Mouse (Mus musculus) forebrain, embryonic 13.5 days (tissue): ENCODE measurements around the gene Cnn3. TPM values are rescaled to one million over a fixed set of nuclear protein-coding genes. Genes with fewer than 3 reads are reported as not detected.

Experiments used
- ATAC-seq: fragments of 200-750 bp; cut with Nextera tagmentation; 2 replicates; pipeline ENCODE4 v1.8.0; 2017
- H3K27ac ChIP-seq: fragments of 300-500 bp; sonication (generic); 2 replicates; pipeline ENCODE4 v1.5.1; 2015; ENCODE audit warnings: inconsistent platforms, mild to moderate bottlenecking, moderate library complexity
- H3K27me3 ChIP-seq: fragments of 300-500 bp; sonication (generic); 2 replicates; pipeline ENCODE4 v1.6.1; 2015; ENCODE audit warnings: mild to moderate bottlenecking, inconsistent platforms
- H3K36me3 ChIP-seq: fragments of 300-500 bp; sonication (generic); 2 replicates; pipeline ENCODE4 v1.6.1; 2015; ENCODE audit warnings: mild to moderate bottlenecking, inconsistent platforms; ENCODE audit not compliant: poor library complexity, severe bottlenecking
- H3K4me1 ChIP-seq: fragments of 300-500 bp; sonication (generic); 2 replicates; pipeline ENCODE4 v1.6.1; 2015; ENCODE audit warnings: inconsistent platforms
- H3K4me2 ChIP-seq: fragments of 300-500 bp; sonication (generic); 2 replicates; pipeline ENCODE4 v1.6.1; 2015; ENCODE audit warnings: inconsistent platforms, mild to moderate bottlenecking, moderate library complexity
- H3K4me3 ChIP-seq: fragments of 300-500 bp; sonication (generic); 2 replicates; pipeline ENCODE4 v1.5.1; 2015; ENCODE audit warnings: mild to moderate bottlenecking, inconsistent platforms
- H3K9ac ChIP-seq: fragments of 300-500 bp; sonication (generic); 2 replicates; pipeline ENCODE4 v1.6.1; 2015; ENCODE audit warnings: mild to moderate bottlenecking, inconsistent platforms
- H3K9me3 ChIP-seq: fragments of 300-500 bp; sonication (generic); replicated peaks from 2 replicates; pipeline ENCODE4 v1.6.1; 2016; ENCODE audit warnings: inconsistent platforms
- WGBS: fragments of 180-500 bp; shearing (Covaris S2); methylation state at CpG from one replicate; pipeline ENCODE4 v1.1.7; 2015; 5-methylcytosine and 5-hydroxymethylcytosine counted together
- polyA plus RNA-seq: library from polyadenylated mRNA; unstranded; fragments of >200 nt; fragmentation: Nextera tagmentation; extraction: Ambion mirVana; gene quantifications from 2 replicates; pipeline ENCODE4 v1.2.1, GENCODE M21; 2015

The Cnn3 gene
- polyA plus RNA-seq, 1 experiment from 2014 or later: 770 TPM

DNA sequence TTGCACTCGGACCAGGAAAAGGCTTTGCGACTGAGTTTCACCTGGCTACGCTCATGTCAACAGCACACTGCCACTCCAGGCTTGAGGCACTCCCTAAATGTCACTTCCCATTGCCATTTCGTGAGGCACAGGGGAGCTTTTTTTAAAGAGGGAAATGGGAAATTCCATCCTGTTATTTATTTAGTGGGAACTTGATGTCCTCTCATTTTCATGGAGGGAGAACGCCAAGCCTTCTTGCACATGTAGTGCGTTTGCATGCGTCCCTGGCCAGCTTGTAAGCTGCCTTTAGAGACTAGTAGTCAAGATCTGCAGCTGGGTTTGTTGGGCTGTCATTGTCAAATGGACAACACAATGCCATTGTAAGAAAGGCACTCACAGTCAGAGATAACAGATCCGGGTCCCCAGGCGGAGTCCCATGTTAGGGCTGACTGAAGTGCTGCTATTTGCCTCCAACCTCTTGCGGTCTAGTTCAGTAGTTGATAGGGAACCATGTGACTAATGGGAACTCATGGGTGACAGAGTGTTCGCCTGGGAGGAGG, 13.4 kb downstream of the Cnn3 start:
- no peak for ATAC-seq
- 85% methylated on average over 11 of the region's 11 CpGs for WGBS
- peaks cover 47% of the 10 kb centered on the region for H3K36me3 ChIP-seq

DNA sequence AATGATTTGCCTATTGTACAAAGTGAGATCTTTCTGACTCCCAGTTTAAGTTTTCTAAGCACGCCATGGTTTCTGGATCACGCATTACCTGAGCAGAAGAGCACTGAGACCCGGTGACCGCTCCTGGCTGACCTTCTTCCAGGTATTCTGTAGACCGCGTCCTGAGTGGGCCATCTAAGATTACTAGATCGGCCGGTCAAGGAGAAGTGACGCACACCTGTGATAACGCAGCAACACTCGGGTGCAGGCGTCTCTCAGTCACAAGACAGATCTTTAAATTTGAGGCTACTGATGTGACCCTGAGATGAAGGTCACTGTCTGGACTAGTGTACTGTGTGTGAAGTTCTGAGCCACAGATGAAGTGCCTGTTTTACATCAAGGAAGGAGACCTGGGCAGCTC, 15.2 kb downstream of the Cnn3 start:
- Histone ChIP-seq H3K27ac (no peak overlapping the region), H3K27me3 (no peaks in the 10 kb centered on the region)
- WGBS: 96% methylated on average over 12 of the region's 12 CpGs

More for the DNA sequence above, 13.4 kb downstream of the Cnn3 start:
- peaks cover 4% of the 10 kb centered on the region; the same call in 1 of the 2 replicates for H3K9me3 ChIP-seq
- peaks cover 35% of the 10 kb centered on the region for H3K4me1 ChIP-seq
- no peaks in the 10 kb centered on the region for H3K27me3 ChIP-seq
- no peak overlapping the region for H3K4me2 ChIP-seq
- H3K9ac ChIP-seq: no peak overlapping the region
- no peak overlapping the region for H3K4me3 ChIP-seq
- H3K27ac ChIP-seq: no peak overlapping the region

GRCm38 (mm10) chr3:121442288-121442687, 16.0 kb downstream of the Cnn3 start:
- peaks cover 51% of the 10 kb centered on the region for H3K36me3 ChIP-seq
- 95% methylated on average over 5 of the region's 5 CpGs for WGBS
- H3K4me1 ChIP-seq: peaks cover 24% of the 10 kb centered on the region
- peaks cover 6% of the 10 kb centered on the region; the same call in 1 of the 2 replicates for H3K9me3 ChIP-seq
- no peak overlapping the region for H3K27ac ChIP-seq
- no peak overlapping the region for H3K4me2 ChIP-seq
- H3K27me3 ChIP-seq: no peaks in the 10 kb centered on the region
- H3K9ac ChIP-seq: no peak overlapping the region
- ATAC-seq: no peak
- no peak overlapping the region for H3K4me3 ChIP-seq

More for the DNA sequence above, 15.2 kb downstream of the Cnn3 start:
- peaks cover 26% of the 10 kb centered on the region for H3K4me1 ChIP-seq
- peaks cover 6% of the 10 kb centered on the region; the same call in 1 of the 2 replicates for H3K9me3 ChIP-seq
- H3K4me3 ChIP-seq: no peak overlapping the region
- no peak for ATAC-seq
- H3K36me3 ChIP-seq: peaks cover 51% of the 10 kb centered on the region
- H3K9ac ChIP-seq: no peak overlapping the region
- H3K4me2 ChIP-seq: no peak overlapping the region

DNA sequence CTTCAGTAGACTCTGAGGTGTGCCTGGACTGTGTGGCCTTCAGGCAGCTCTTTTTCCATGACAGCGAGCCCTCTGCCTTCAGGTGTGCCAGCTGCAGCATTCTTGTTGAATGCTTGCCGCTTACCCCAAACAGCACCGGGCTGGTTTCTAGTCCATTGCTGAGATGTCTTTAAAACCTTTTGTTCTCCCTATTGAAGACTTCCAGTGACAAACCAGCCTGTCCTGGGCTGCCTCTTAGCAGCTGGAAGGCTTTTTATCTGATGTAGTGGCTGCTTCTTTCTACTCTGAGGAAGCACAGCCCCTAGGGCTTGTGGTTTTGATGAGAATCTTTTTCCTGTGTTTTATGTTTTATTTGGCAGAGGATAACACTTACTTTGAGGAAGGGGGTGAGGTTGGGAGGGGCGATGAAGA, 17.6 kb downstream of the Cnn3 start:
- Histone ChIP-seq H3K36me3 (peaks cover 43% of the 10 kb centered on the region), H3K9ac (no peak overlapping the region), H3K27me3 (no peaks in the 10 kb centered on the region), H3K4me3 (no peak overlapping the region), H3K27ac (no peak overlapping the region), H3K4me2 (no peak overlapping the region), H3K4me1 (peaks cover 30% of the 10 kb centered on the region), H3K9me3 (peaks cover 6% of the 10 kb centered on the region; the same call in 1 of the 2 replicates)
- WGBS: 90% methylated on average over 4 of the region's 4 CpGs
- no peak for ATAC-seq

DNA sequence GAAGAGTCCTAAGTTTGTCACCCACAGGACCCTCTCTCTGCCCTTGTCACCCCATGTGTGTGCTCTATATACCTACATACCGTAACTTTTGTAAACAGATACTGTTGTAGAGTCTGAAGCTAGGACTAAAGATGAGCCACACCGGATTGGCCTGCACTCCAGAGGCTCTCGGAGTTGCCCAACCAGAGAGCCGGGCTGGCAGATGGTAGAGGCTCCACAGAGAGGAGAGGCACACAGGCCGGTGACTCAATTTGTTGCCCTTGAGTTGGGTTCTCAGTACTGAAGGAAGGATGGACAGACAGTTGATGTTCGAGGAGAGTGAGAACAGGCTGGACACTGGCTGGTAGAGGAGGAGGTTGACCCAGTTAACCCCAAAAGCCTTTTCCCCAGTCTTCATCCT, 18.1 kb downstream of the Cnn3 start:
- no peak overlapping the region for H3K9ac ChIP-seq
- H3K27ac ChIP-seq: no peak overlapping the region
- peaks cover 6% of the 10 kb centered on the region; the same call in 1 of the 2 replicates for H3K9me3 ChIP-seq
- H3K4me3 ChIP-seq: no peak overlapping the region
- WGBS: 98% methylated on average over 6 of the region's 6 CpGs
- ATAC-seq: no peak
- H3K4me2 ChIP-seq: no peak overlapping the region
- no peaks in the 10 kb centered on the region for H3K27me3 ChIP-seq
- H3K4me1 ChIP-seq: peaks cover 28% of the 10 kb centered on the region
- peaks cover 40% of the 10 kb centered on the region for H3K36me3 ChIP-seq

- peaks cover 34% of the 10 kb centered on the region for H3K4me1 ChIP-seq
Observed at GRCm38 (mm10) chr3:121446454-121446853, 20.2 kb downstream of the Cnn3 start.

DNA sequence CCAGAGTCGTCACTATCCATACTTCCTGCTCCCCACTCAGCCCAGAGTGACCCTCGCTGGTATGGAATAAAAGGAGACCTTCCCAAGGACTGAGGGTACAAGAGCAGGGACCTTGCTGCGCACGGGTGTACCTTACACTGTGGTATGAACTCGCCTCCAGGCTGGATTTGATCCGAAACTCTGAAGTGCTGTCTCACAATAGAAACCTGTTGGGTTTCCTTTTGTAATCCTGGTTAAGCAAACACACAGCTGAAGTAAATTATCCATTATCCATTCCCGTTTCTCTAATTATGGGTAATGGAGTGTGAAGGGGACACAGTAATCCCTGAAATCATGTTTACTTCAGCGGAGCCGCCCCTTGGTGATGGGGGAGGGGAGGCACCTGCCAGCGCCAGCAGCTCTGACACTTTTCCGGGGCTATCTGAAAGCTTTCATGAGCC, 21.8 kb downstream of the Cnn3 start:
- peak; percentile 44 for ATAC-seq
- H3K27me3 ChIP-seq: no peaks in the 10 kb centered on the region
- 0 out of 2 replicates have a peak overlapping the region, but pooled peaks have one; percentile 20 for H3K27ac ChIP-seq
- peaks cover 36% of the 10 kb centered on the region for H3K4me1 ChIP-seq
- H3K36me3 ChIP-seq: peaks cover 49% of the 10 kb centered on the region
- H3K4me3 ChIP-seq: no peak overlapping the region
- H3K9me3 ChIP-seq: peaks cover 6% of the 10 kb centered on the region; the same call in 1 of the 2 replicates
- H3K4me2 ChIP-seq: peak overlapping the region; percentile 23
- WGBS: 4% methylated on average over 11 of the region's 11 CpGs
- no peak overlapping the region for H3K9ac ChIP-seq

More at GRCm38 (mm10) chr3:121446454-121446853, 20.2 kb downstream of the Cnn3 start:
- H3K9ac ChIP-seq: no peak overlapping the region
- no peaks in the 10 kb centered on the region for H3K27me3 ChIP-seq
- no peak overlapping the region for H3K4me2 ChIP-seq
- H3K27ac ChIP-seq: no peak overlapping the region
- ATAC-seq: no peak
- WGBS: 75% methylated on average over 8 of the region's 8 CpGs
- H3K9me3 ChIP-seq: peaks cover 6% of the 10 kb centered on the region; the same call in 1 of the 2 replicates
- peaks cover 49% of the 10 kb centered on the region for H3K36me3 ChIP-seq
- no peak overlapping the region for H3K4me3 ChIP-seq

GRCm38 (mm10) chr3:121448606-121449005, 22.3 kb downstream of the Cnn3 start:
- Histone ChIP-seq H3K36me3 (peaks cover 46% of the 10 kb centered on the region), H3K27ac (0 out of 2 replicates have a peak overlapping the region, but pooled peaks have one; percentile 4), H3K4me3 (no peak overlapping the region), H3K27me3 (no peaks in the 10 kb centered on the region), H3K4me2 (peak overlapping the region; percentile 23), H3K9me3 (peaks cover 6% of the 10 kb centered on the region; the same call in 1 of the 2 replicates), H3K4me1 (peaks cover 36% of the 10 kb centered on the region), H3K9ac (no peak overlapping the region)
- ATAC-seq: peak; percentile 34; the same call in 1 of the 2 replicates
- 45% methylated on average over 8 of the region's 8 CpGs for WGBS

DNA sequence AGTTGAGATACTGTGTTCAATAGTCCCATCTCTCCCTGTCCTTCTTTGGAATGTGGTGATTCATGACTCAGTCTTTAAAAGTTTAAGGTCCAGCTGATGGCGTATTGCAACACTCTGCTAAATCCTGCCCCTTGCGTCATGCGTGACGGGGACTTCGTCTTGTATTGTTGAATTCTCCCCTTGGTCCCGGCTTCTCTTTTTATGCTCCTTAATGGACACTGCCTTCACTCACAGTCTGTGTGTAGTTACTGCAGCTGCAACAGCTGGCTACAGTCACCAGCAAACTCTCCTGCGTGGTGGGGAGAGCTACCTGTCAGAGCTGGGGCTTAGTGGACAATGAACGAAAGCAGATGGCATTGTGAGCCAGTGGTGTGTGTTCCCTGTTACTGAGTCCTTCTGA, 23.2 kb downstream of the Cnn3 start:
- no peak for ATAC-seq
- H3K9ac ChIP-seq: no peak overlapping the region
- no peak overlapping the region for H3K4me3 ChIP-seq
- H3K27me3 ChIP-seq: no peaks in the 10 kb centered on the region
- peaks cover 48% of the 10 kb centered on the region for H3K36me3 ChIP-seq
- 86% methylated on average over 8 of the region's 8 CpGs for WGBS
- H3K27ac ChIP-seq: peak overlapping the region; percentile 19; the same call in 1 of the 2 replicates
- no peak overlapping the region for H3K4me2 ChIP-seq
- peaks cover 36% of the 10 kb centered on the region for H3K4me1 ChIP-seq
- peaks cover 4% of the 10 kb centered on the region; the same call in 1 of the 2 replicates for H3K9me3 ChIP-seq

DNA sequence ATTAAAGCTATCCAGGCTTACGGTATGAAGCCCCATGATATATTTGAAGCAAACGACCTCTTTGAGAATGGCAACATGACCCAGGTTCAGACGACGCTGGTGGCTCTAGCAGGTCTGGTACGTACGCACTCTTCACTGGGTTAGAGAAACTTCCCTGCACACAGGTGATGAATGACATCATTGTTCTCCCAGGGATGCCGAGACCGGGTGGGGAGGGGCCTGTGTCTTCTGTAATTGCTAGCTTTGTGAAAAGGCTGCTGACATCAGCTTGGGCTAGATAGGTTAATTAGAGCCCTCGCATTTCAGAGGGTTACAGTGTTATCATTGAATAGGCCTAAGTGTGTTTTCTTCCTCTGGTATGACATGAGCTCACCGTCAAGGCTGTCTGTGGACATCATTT, 25.1 kb downstream of the Cnn3 start:
- Histone ChIP-seq H3K4me3 (no peak overlapping the region), H3K27me3 (no peaks in the 10 kb centered on the region), H3K9me3 (no peaks in the 10 kb centered on the region), H3K9ac (no peak overlapping the region), H3K4me1 (peaks cover 36% of the 10 kb centered on the region), H3K4me2 (no peak overlapping the region), H3K27ac (no peak overlapping the region), H3K36me3 (peaks cover 58% of the 10 kb centered on the region)
- peak; percentile 44 for ATAC-seq
- 42% methylated on average over 10 of the region's 10 CpGs for WGBS

- Histone ChIP-seq H3K9ac (no peak overlapping the region), H3K27ac (no peak overlapping the region), H3K36me3 (peaks cover 73% of the 10 kb centered on the region), H3K4me2 (no peak overlapping the region), H3K27me3 (no peaks in the 10 kb centered on the region), H3K4me3 (no peak overlapping the region), H3K4me1 (no peaks in the 10 kb centered on the region), H3K9me3 (no peaks in the 10 kb centered on the region)
- WGBS: 87% methylated on average over 14 of the region's 14 CpGs
- ATAC-seq: no peak
Observed at GRCm38 (mm10) chr3:121458545-121459492, 32.5 kb downstream of the Cnn3 start.
